Mouse (Mus musculus): ENCODE data around the gene Olfr645.

Gene Olfr645

DNA sequence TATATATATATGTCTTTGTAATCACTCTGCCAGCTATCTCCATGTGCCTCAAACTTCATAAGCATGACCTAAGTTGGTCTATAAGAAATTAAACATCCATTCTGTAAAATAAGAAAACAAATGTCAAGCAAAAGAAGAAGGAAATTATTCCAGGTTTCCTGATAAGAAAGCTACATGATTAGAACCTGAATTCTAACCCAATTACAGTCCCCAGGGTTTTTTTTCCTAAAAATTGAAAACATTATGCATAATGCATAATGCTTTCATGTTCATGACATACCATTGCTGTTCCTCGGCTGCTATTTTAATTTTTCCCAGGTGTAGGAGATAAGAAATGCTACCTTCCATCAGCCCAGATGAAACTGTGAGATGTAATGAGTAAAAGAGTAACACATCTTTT lies at the start of gene Olfr645:
Gene Olfr645 (minus strand): TSS at position 101 of the 400 bp plus-strand sequence.
- DNase-seq (ENCODE audit: low read depth, low spot score) = no peak

DNA sequence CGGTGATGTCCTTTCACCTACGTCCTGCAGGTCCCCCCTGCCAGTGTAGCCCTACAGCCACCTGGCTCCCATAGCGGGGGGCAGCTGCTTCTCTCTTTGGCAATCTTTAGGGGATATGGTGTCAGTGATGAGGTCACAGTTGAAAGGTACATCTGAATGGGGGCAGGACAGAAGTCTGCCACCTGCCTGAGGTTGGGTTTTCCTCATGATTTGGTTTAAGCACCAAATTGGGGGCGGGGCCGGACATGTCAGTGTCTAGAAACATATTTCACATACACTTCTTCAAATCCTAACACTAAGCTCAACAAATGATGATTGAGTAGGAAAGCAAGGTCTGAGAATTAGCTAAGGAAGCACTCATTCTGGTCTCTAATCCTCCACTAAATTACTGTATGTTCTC lies 44.5 kb upstream of the Olfr645 start, which contains the start of gene Ubqln5:
Gene Ubqln5 (minus strand): TSS at position 101 of the 400 bp plus-strand sequence.
- no peak for DNase-seq (ENCODE audit: low read depth, low spot score)

DNA sequence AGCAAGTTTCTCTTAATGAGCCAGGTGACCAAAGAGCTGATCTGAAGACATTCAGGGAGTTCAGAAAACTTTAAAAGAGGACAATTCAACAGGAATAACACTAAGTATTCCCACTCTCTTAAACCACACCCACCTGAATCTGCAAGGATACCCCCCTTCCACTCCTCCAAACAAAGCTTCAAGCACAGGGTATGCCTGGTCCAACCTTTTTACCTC lies 19.4 kb upstream of the Olfr645 start, which contains the start of gene Olfr646:
Gene Olfr646 (plus strand): TSS at position 117 of the 216 bp plus-strand sequence.
- DNase-seq (ENCODE audit: low read depth, low spot score) = no peak

DNA sequence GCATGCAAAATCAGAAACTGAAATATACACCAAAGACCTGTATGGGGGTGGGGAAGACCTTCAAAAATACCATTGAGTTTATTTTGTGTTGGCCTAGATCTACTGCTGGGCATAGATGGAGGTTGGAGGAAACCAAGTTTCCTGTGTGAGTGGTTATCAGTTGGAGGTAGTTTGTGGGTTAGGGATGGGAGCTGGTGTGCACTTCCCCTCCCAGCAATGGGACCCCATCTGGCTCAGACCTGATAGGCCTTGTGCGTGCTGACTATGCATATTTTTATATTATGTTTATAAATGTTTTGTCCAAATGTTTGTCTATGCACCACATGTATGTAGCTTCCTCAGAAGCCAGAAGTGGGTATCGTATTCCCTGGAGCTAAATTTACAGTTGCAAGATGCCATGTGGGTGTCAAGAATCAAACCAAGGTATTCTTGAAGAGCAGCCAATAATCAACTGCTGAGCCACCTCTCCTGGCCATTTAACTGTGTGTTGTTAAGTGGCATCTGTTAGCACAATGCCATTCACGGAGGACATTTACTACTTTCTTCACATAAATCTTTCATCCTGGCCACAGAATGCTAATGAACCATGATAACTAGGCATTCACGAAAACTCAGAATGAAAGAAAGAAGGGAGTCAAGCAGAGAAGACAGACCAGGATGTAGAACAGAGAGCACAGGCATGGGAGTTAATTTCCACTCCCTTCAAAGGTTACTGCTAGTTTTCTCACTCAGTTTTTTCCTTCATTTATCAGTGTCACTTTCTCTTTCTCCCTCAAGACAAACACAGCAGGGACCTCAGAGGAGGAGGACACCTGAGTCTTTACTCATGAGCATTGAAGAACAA lies 18.9 kb upstream of the Olfr645 start:
- DNase-seq (ENCODE audit: low read depth, low spot score) = no peak

DNA sequence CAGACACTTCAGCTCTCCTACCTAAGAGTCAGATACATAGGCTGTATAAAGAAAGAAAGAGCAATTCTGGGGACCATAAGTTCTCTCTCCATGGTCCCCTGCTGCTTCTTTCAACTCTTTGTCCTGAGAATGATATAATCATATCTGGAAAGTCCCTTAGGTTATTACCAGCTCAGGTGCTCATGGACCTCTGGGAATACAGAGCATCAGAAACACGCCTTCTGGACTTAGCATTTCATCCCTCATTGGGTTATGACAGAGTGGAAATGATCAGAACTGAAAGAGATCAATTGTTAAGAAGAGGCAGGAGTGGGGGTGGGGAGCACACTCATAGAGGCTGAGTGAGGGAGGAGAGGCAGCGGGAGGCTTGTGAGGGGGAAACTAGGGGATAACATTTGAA lies 13.5 kb downstream of the Olfr645 start, which contains the start of gene Olfr644:
Gene Olfr644 (minus strand): TSS at position 101 of the 400 bp plus-strand sequence.
- no peak for DNase-seq (ENCODE audit: low read depth, low spot score)

DNA sequence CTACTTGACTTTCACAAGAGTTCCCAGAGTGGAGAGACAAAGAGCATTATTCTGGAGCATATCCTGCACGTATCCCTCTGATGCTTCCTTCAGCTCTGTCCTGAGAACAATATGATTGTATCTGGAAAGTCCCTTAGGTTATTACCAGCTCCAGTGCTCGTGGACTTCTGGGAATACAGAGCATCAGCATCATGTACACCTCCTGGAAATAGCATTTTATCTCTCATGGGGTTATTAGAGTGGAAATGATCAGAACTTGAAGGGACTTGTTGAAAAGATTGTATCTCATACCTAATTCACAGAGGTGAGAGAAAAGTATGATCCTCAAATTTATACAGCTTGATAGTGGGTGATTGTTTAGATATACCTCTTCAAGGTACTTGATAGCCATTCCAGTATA lies 23.9 kb downstream of the Olfr645 start, which contains the start of gene 4930516K23Rik:
Gene 4930516K23Rik (minus strand): TSS at position 101 of the 400 bp plus-strand sequence.
- no peak for DNase-seq (ENCODE audit: low read depth, low spot score)

DNA sequence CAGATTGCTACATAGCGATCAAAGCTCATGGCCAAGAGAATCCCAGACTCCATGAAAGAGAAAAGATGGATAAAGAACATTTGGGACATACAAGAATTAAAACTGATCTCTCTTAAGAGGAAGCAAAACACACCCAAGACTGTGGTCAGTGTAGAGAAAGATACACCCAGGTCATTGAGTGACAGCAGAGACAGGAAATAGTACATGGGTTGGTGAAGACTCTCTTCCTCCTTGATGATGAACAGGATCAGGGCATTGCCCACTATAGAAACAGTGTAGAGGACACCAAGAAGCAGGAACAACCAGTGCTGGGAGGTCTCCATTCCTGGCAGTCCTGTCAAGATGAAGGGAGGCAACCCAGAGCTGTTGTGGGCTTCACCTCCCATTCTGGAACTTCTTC lies 26.1 kb downstream of the Olfr645 start:
- no peak for DNase-seq (ENCODE audit: low read depth, low spot score)

DNA sequence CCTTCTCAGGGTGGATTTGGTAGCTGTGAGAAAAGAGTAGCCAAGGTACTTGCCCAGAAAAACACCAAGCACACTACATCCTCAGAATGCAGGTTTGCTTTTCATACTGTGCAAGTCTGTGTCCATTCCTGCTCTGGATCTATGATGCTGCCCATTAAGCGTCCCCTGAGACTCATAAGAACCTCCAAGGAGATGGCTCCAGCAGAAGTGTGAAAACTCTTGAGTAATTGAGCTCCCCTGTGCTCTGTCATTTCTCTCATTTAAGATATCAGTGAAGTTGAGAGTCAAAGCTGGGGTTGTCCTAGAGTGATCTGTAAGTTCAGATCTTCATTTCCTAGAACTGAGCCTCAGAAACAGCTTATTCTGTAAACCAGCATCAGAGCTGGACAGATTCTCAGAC lies 32.7 kb downstream of the Olfr645 start, which contains the start of gene Olfr642:
Gene Olfr642 (minus strand): TSS at position 101 of the 400 bp plus-strand sequence.
- DNase-seq (ENCODE audit: low read depth, low spot score) = no peak

DNA sequence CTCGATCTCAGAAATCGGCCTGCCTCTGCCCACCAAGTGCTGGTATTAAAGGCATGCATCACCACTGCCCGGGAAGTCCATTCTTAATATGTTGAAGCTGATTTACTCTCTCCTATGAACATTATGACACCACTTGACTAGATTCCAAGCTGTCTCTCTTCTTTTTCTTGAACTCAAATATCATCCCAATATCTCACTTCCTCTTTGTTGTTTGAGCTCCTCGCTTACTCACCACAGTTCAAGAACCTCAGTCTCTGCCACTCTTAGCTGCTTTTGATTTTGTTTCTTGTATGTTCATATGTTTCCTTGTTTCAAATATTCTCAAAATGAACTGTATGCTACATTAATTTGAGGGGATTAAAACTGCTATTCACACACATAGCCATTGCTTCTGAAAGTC lies 34.5 kb downstream of the Olfr645 start:
- DNase-seq (ENCODE audit: low read depth, low spot score) = no peak

DNA sequence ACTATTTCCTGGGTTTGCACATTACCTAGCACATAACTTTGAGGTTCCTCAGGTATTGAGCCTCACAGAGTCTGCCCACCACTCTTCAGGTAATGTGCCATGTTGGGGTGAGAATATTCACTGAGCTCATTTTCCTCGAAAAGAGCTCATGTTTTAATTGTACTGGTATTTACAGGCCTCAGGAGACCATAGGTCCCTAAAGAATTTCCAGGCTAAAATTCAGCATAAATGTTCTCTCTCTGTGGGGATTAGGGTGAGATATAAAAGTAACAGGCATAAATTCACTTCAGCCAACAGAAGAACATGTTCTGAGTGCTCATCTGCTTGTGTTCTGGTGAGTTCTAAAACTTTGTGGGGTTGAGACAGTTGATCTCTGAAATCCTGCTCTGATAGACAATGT lies 50.1 kb downstream of the Olfr645 start, which contains the start of gene Olfr641:
Gene Olfr641 (plus strand): TSS at position 301 of the 400 bp plus-strand sequence.
- DNase-seq (ENCODE audit: low read depth, low spot score) = no peak
